Mouse (Mus musculus) stomach, embryonic 16.5 days (tissue): ENCODE results near the gene Cryz. TPM values are rescaled to one million over a fixed set of nuclear protein-coding genes. Genes with fewer than 3 reads are reported as not detected.
"Not testable (repeated sequence)": the region's sequence is repeated elsewhere in the genome, so short reads cannot be mapped to it uniquely, and the experiment has no call there.

ENCODE experiments used
- ATAC-seq: fragments of 200-750 bp; cut with Nextera tagmentation; 2 replicates; pipeline ENCODE4 v1.8.0; 2017; ENCODE audit warnings: moderate number of reproducible peaks, moderate TSS enrichment; ENCODE audit not compliant: insufficient read depth, low FRiP score
- H3K27ac ChIP-seq: fragments of 300-500 bp; sonication (generic); 2 replicates; pipeline ENCODE4 v1.5.1; 2014; ENCODE audit warnings: low read length
- H3K27me3 ChIP-seq: fragments of 300-500 bp; sonication (generic); 2 replicates; pipeline ENCODE4 v1.6.1; 2014; ENCODE audit warnings: low read length, control low read depth, mixed read lengths; ENCODE audit not compliant: control insufficient read depth, insufficient read depth
- H3K36me3 ChIP-seq: fragments of 300-500 bp; sonication (generic); 2 replicates; pipeline ENCODE4 v1.6.1; 2014; ENCODE audit warnings: low read length; ENCODE audit not compliant: control insufficient read depth, insufficient read depth
- H3K4me1 ChIP-seq: fragments of 300-500 bp; sonication (generic); 2 replicates; pipeline ENCODE4 v1.6.1; 2014; ENCODE audit warnings: low read length, control low read depth, mixed read lengths; ENCODE audit not compliant: control insufficient read depth, insufficient read depth
- H3K4me2 ChIP-seq: fragments of 300-500 bp; sonication (generic); 2 replicates; pipeline ENCODE4 v1.6.1; 2014; ENCODE audit warnings: low read depth, low read length, mixed read lengths
- H3K4me3 ChIP-seq: fragments of 300-500 bp; sonication (generic); replicated peaks from 2 replicates; pipeline ENCODE4 v1.5.1; 2014; ENCODE audit warnings: mild to moderate bottlenecking, low read length
- H3K9ac ChIP-seq: fragments of 300-500 bp; sonication (generic); 2 replicates; pipeline ENCODE4 v1.6.1; 2014; ENCODE audit warnings: low read length
- H3K9me3 ChIP-seq: fragments of 300-500 bp; sonication (generic); replicated peaks from 2 replicates; pipeline ENCODE4 v1.6.1; 2016; ENCODE audit warnings: low read length, control low read depth; ENCODE audit not compliant: control insufficient read depth
- WGBS: fragments of 180-500 bp; shearing (Covaris S2); extraction: QIAGEN DNeasy Blood & Tissue Kit; methylation state at CpG from one replicate; pipeline ENCODE4 v1.1.7; 2014; 5-methylcytosine and 5-hydroxymethylcytosine counted together
- polyA plus RNA-seq: library from polyadenylated mRNA; unstranded; fragments of >200 nt; fragmentation: Nextera tagmentation; extraction: Ambion mirVana; gene quantifications from 2 replicates; pipeline ENCODE4 v1.2.1, GENCODE M21; 2015

The Cryz gene
- polyA plus RNA-seq, 1 experiment from 2014 or later, result 15.4 TPM

DNA sequence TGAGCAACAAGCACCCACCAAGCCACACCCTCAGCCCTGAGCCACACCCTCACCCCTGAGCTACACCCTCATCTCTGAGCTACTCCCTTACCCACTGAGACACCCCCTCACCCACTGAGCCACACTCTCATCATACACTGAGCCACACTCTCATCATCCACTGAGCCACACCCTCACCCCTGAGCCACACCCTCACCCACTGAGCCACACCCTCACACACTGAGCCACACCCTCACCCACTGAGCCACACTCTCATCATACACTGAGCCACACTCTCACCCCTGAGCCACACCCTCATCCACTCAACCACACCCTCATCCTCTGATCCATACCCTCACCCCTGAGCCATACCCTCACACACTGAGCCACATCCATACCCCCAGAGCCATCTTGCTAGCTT, 31.8 kb downstream of the Cryz start:
- Histone ChIP-seq H3K4me3 (no peak overlapping the region), H3K4me2 (no peak overlapping the region), H3K27ac (no peak overlapping the region), H3K27me3 (no peaks in the 10 kb centered on the region), H3K4me1 (no peaks in the 10 kb centered on the region), H3K9ac (no peak overlapping the region), H3K36me3 (no peaks in the 10 kb centered on the region), H3K9me3 (no peaks in the 10 kb centered on the region)
- ATAC-seq, result 0 out of 2 replicates have a peak, but pooled peaks have one; percentile 44

- H3K4me1 ChIP-seq, H3K27me3 ChIP-seq, H3K4me2 ChIP-seq, H3K9ac ChIP-seq, H3K9me3 ChIP-seq, ATAC-seq, H3K36me3 ChIP-seq, H3K27ac ChIP-seq, H3K4me3 ChIP-seq: not testable (repeated sequence)
- WGBS, result 67% methylated on average over 2 of the region's 2 CpGs
These were observed 34.8 kb downstream of the Cryz start for GRCm38 (mm10) chr3:154631281-154631680.

DNA sequence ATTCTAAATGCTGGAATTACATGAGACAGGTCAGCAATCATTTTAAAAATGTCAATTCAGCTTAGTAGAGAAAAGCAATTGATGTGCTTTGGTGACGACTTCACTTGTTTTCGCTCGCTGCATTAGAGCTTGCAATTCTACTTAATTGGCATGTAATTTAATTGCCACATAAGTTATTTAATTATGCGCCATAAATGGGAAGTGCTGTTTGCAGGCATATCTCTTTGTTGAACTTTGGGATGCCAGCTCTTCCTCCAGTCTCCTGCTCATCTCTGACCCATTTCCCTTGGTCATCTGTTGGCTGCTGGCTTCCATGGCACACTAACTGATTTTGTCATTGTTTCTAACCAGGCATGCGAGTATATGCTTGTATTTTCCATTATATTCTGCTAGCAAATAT, 36.6 kb downstream of the Cryz start:
- H3K4me3 ChIP-seq, result no peak overlapping the region
- 89% methylated on average over 5 of the region's 5 CpGs for whole genome bisulfite sequencing

GRCm38 (mm10) chr3:154646638-154647442, 50.3 kb downstream of the Cryz start:
- no peak for ATAC-seq

More for the DNA sequence above, 36.6 kb downstream of the Cryz start:
- ATAC-seq, result no peak
- no peak overlapping the region for H3K4me2 ChIP-seq
- no peak overlapping the region for H3K9ac ChIP-seq
- no peaks in the 10 kb centered on the region for H3K9me3 ChIP-seq
- H3K27me3 ChIP-seq, result no peaks in the 10 kb centered on the region
- H3K36me3 ChIP-seq, result no peaks in the 10 kb centered on the region
- H3K4me1 ChIP-seq, result no peaks in the 10 kb centered on the region
- no peak overlapping the region for H3K27ac ChIP-seq

DNA sequence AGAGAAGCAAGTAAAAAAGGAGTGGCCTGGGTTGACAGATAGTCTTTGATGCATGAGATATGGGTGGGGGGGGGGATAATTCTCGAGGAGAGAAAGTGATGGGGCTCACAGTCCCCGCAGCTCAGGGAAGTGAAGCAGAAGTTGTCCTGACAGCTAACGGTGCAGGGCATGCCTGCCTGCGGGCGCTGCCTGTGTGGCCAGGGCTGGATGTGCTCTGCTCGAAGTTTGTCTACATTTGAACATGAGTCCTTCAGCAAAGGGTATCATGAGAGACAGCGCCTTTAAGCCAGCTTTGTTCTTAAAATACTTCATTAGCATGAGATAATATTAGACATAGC, 50.9 kb downstream of the Cryz start:
- Histone ChIP-seq H3K27ac (no peak overlapping the region), H3K9me3 (no peaks in the 10 kb centered on the region), H3K4me3 (peak overlapping the region; percentile 40), H3K27me3 (peaks cover 4% of the 10 kb centered on the region; the same call in 1 of the 2 replicates), H3K36me3 (no peaks in the 10 kb centered on the region), H3K4me1 (no peaks in the 10 kb centered on the region), H3K9ac (peak overlapping the region; percentile 52; the same call in 1 of the 2 replicates), H3K4me2 (peak overlapping the region; percentile 48)
- 44% methylated on average over 7 of the region's 7 CpGs for WGBS
- no peak for ATAC-seq

More at GRCm38 (mm10) chr3:154646638-154647442, 50.3 kb downstream of the Cryz start:
- Histone ChIP-seq H3K36me3 (no peaks in the 10 kb centered on the region), H3K9ac (peak overlapping the region; percentile 52), H3K9me3 (no peaks in the 10 kb centered on the region), H3K4me2 (peak overlapping the region; percentile 48), H3K27ac (no peak overlapping the region), H3K4me1 (no peaks in the 10 kb centered on the region), H3K4me3 (peak overlapping the region; percentile 40), H3K27me3 (no peaks in the 10 kb centered on the region)
- WGBS, result 46% methylated on average over 29 of the region's 29 CpGs

DNA sequence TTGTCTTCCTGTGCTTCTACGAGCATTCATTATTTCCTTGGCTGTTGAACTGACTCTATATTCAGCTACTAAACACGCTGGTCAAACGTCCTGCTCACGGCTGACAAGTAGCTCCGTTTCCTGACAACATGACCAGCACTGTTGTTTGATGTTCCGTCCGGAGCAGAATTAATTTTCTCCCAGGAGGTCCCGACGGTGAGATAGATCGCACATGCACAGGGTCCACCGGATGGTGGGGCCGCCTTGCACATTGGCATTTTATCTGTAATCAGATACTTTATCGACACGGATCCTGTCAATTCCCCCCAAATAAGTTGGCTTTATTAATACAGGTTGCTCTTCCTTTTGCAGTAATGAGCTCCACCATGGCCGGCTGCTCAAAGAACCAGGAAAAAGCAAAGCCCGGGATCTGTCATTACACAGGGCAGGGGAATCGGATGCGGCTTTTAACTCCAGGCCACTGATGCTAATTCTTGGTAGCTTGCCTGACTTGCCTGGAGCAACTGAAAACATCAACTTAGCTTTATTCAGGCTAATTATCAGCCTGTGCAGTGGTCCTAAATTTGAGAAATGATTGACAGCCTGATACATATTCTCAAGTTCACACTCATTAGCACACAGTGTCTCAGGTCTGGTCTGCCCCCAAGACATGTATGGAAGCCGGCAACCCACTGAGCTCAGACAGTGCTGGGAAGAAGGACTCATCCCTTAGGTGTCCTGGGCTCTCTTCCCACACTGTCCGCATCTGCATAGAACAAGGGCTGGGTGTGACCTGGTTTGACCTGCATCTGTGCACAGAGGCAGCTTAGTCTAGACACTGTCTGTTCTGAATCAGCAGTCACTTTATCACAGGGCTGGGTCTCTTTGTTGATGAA, 53.1 kb downstream of the Cryz start:
- H3K4me2 ChIP-seq, result no peak overlapping the region
- WGBS, result 66% methylated on average over 20 of the region's 20 CpGs
- no peak overlapping the region for H3K4me3 ChIP-seq
- H3K4me1 ChIP-seq, result no peaks in the 10 kb centered on the region
- ATAC-seq, result no peak
- H3K27me3 ChIP-seq, result peaks cover 4% of the 10 kb centered on the region; the same call in 1 of the 2 replicates
- no peak overlapping the region for H3K27ac ChIP-seq
- no peaks in the 10 kb centered on the region for H3K36me3 ChIP-seq
- H3K9ac ChIP-seq, result no peak overlapping the region
- H3K9me3 ChIP-seq, result no peaks in the 10 kb centered on the region

DNA sequence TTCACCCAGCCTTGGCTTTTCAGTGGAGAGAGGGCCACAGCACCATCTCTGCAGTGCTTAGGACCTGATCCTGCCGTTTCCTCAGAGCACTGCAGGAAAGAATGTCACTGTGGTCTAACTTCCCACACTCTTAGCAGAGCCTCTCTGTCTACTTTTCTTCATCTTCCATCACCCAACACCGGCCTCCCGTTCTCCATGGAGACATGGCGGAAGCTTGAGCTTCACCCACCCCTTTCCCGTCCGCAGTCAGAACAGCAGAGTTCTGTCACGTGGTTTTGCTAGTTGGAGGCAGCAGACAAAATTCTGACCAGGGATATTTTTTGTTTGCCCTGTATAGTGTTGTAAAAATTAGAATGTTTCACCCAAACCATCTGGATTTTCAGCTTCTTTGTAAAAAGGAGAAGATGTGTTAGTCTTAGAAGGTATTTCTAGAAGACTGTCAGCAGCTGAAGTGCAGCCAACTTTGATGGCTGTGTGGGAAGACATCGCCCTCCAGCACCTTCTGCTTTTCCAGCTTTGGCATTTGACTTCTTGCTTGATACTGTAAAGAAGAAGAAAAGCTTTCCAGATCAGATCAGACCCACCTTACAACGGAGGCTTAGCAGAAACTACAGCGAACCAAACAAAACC, 54.8 kb downstream of the Cryz start:
- Histone ChIP-seq H3K36me3 (no peaks in the 10 kb centered on the region), H3K27me3 (peaks cover 4% of the 10 kb centered on the region; the same call in 1 of the 2 replicates), H3K4me1 (no peaks in the 10 kb centered on the region), H3K4me2 (no peak overlapping the region), H3K9ac (no peak overlapping the region), H3K4me3 (no peak overlapping the region), H3K27ac (no peak overlapping the region), H3K9me3 (no peaks in the 10 kb centered on the region)
- ATAC-seq, result no peak
- WGBS, result 72% methylated on average over 10 of the region's 10 CpGs

- H3K4me1 ChIP-seq, result no peaks in the 10 kb centered on the region
- H3K36me3 ChIP-seq, result no peaks in the 10 kb centered on the region
- H3K9ac ChIP-seq, result no peak overlapping the region
- ATAC-seq, result no peak
- no peak overlapping the region for H3K4me2 ChIP-seq
- H3K9me3 ChIP-seq, result no peaks in the 10 kb centered on the region
- H3K27me3 ChIP-seq, result peaks cover 4% of the 10 kb centered on the region; the same call in 1 of the 2 replicates
- H3K27ac ChIP-seq, result no peak overlapping the region
- H3K4me3 ChIP-seq, result no peak overlapping the region
- 42% methylated on average over 24 of the region's 24 CpGs for WGBS
These were observed 56.3 kb downstream of the Cryz start for GRCm38 (mm10) chr3:154652581-154653420.
